Mouse (Mus musculus): ENCODE data around the gene Zfp507.

DNA sequence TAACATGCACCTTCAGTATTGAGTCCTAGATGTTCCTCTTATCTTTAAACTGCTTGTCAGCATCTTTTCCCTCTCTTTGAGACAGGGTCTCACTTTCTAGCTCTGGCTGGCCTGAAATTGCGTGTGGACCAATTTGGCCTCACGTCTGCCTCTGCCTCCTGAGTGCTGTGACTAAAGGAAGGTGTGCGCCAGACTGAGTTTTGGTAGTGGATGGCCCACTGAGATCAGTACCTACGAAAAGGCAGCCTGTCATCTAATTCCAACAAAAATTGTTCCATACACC is 48.0 kb downstream of the Zfp507 start:
- TF ChIP-seq CTCF (IDR thresholded peaks at IDR 0.05; ENCODE audit: low read depth) (no peak), EP300 (IDR thresholded peaks at IDR 0.05; ENCODE audit: low read depth) (no peak)

All from heart, postnatal 0 days (tissue).